Mouse (Mus musculus) embryo, embryonic 11 days (tissue): ENCODE results near the gene Coch.
"Not testable (repeated sequence)": the region's sequence is repeated elsewhere in the genome, so short reads cannot be mapped to it uniquely, and the experiment has no call there.

Experiments
- DNase-seq: peaks from one replicate; pipeline ENCODE4 v3.0.0-alpha.2; 2015

The Coch gene

GRCm38 (mm10) chr12:51593229-51594029 is at the start of gene Coch:
Gene Coch (plus strand): TSS chr12:51593341.
- peak; percentile 63 for DNase-seq

GRCm38 (mm10) chr12:51543402-51543960 is 49.7 kb upstream of the Coch start:
- DNase-seq: no peak

GRCm38 (mm10) chr12:51555041-51555440 is 38.1 kb upstream of the Coch start:
- no peak for DNase-seq

GRCm38 (mm10) chr12:51561416-51561815 is 31.7 kb upstream of the Coch start:
- no peak for DNase-seq

- peak; percentile 8 for DNase-seq
Observed at GRCm38 (mm10) chr12:51567225-51567624, 25.9 kb upstream of the Coch start.

GRCm38 (mm10) chr12:51569472-51569871 is 23.7 kb upstream of the Coch start:
- no peak for DNase-seq

- no peak for DNase-seq
Observed at GRCm38 (mm10) chr12:51569944-51570343, 23.2 kb upstream of the Coch start.

GRCm38 (mm10) chr12:51572651-51573050 is 20.5 kb upstream of the Coch start:
- DNase-seq: no peak

GRCm38 (mm10) chr12:51577816-51578215 is 15.3 kb upstream of the Coch start:
- not testable (repeated sequence) for DNase-seq

- no peak for DNase-seq
Observed at GRCm38 (mm10) chr12:51589263-51589662, 3.9 kb upstream of the Coch start.

GRCm38 (mm10) chr12:51591921-51592320 is 1.2 kb upstream of the Coch start:
- DNase-seq: no peak

GRCm38 (mm10) chr12:51592888-51593228 is 283 bp upstream of the Coch start:
- peak; percentile 61 for DNase-seq

- peak; percentile 42 for DNase-seq
Observed at GRCm38 (mm10) chr12:51594030-51594470, 909 bp downstream of the Coch start.

- no peak for DNase-seq
Observed at GRCm38 (mm10) chr12:51603306-51603705, 10.2 kb downstream of the Coch start.

GRCm38 (mm10) chr12:51606138-51606537 is 13.0 kb downstream of the Coch start:
- no peak for DNase-seq

GRCm38 (mm10) chr12:51612361-51612760 is 19.2 kb downstream of the Coch start:
- no peak for DNase-seq

GRCm38 (mm10) chr12:51620572-51620971 is 27.4 kb downstream of the Coch start:
- DNase-seq: no peak

- DNase-seq: no peak
Observed at GRCm38 (mm10) chr12:51621161-51621560, 28.0 kb downstream of the Coch start.

GRCm38 (mm10) chr12:51622670-51623365 is 29.7 kb downstream of the Coch start:
- peak; percentile 53 for DNase-seq

GRCm38 (mm10) chr12:51623366-51623694 is 30.2 kb downstream of the Coch start:
- DNase-seq: no peak

- DNase-seq: no peak
Observed at GRCm38 (mm10) chr12:51633481-51633880, 40.3 kb downstream of the Coch start.

GRCm38 (mm10) chr12:51636260-51636659 is 43.1 kb downstream of the Coch start:
- DNase-seq: no peak

GRCm38 (mm10) chr12:51636689-51637470 is 43.7 kb downstream of the Coch start:
- no peak for DNase-seq
